Mouse (Mus musculus) liver, adult 2 months (tissue): ENCODE data around the gene Gm10644.

Source experiments
- CTCF ChIP-seq: fragments of 200-500 bp; IDR thresholded peaks from 2 replicates; pipeline ENCODE4 v1.5.1; 2011; ENCODE audit warnings: low read depth, low read length, control low read depth
- POLR2A ChIP-seq: fragments of 200-500 bp; IDR thresholded peaks from 2 replicates; pipeline ENCODE4 v1.6.1; 2011; ENCODE audit warnings: low read length, control low read depth; ENCODE audit not compliant: insufficient read depth; ENCODE audit errors: extremely low read depth

DNA sequence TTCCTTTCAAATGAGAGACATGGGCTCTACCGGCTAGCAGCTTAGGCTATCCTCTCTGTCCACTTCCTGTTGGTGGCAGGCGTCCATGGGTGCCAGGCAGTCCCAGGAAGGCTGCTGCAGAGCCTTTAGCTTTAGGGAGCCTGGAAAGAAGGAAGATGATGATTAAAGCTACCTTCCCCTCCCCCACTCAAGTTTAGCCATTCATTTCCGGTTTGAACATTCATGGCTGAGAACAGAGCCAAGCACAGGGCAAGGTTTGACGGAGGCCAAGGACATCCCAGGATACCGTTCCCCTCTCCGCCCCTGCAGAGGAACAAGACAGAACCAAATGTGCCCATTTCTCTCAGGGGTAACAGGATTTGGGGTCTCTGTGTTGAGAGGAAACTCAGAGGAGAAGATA, 22.6 kb upstream of the Gm10644 start:
- TF ChIP-seq POLR2A (no peak), CTCF (no peak)
